Mouse (Mus musculus): Measurements from ENCODE around the gene Gmppa. TPM values are rescaled to one million over a fixed set of nuclear protein-coding genes. Genes with fewer than 3 reads are reported as not detected.

The Gmppa gene
- total RNA-seq, 2 experiments from 2014 or later, result 65.0 to 69.4 TPM

GRCm38 (mm10) chr1:75425796-75426471 lies 9.8 kb upstream of the Gmppa start:
- intact Hi-C loops (cut with DNase I), result no loop called here
- Histone ChIP-seq H3K27ac (no peak overlapping the region), H3K4me3 (no peak overlapping the region)
- peak in 1 of 2 experiments; percentile 52 for DNase-seq (ENCODE audit: extremely low spot score in 1 of 2, low spot score in 2 of 2)
- TF ChIP-seq CTCF (IDR thresholded peaks at IDR 0.05), result peak; percentile 78

- TF ChIP-seq CTCF (IDR thresholded peaks at IDR 0.05), result no peak
- Histone ChIP-seq H3K27ac (no peak overlapping the region), H3K4me3 (no peak overlapping the region)
- intact Hi-C loops (cut with DNase I), result no loop called here
- DNase-seq (ENCODE audit: extremely low spot score in 1 of 2, low spot score in 2 of 2), result no peak
Observed at GRCm38 (mm10) chr1:75438782-75439181, 3.1 kb downstream of the Gmppa start.

- H3K27ac ChIP-seq, result no peak overlapping the region
- H3K4me3 ChIP-seq, result no peak overlapping the region
- no peak for DNase-seq (ENCODE audit: extremely low spot score in 1 of 2, low spot score in 2 of 2)
- intact Hi-C loops (cut with DNase I), result no loop called here
- TF ChIP-seq CTCF (IDR thresholded peaks at IDR 0.05), result no peak
Observed at GRCm38 (mm10) chr1:75440661-75441060, 4.9 kb downstream of the Gmppa start.

- intact Hi-C loops (cut with DNase I), result no loop called here
- DNase-seq (ENCODE audit: extremely low spot score in 1 of 2, low spot score in 2 of 2), result no peak
- Histone ChIP-seq H3K4me3 (no peak overlapping the region), H3K27ac (no peak overlapping the region)
- TF ChIP-seq CTCF (IDR thresholded peaks at IDR 0.05), result no peak
Observed at GRCm38 (mm10) chr1:75441471-75441996, 5.8 kb downstream of the Gmppa start.

- DNase-seq (ENCODE audit: extremely low spot score in 1 of 2, low spot score in 2 of 2), result no peak
- TF ChIP-seq CTCF (IDR thresholded peaks at IDR 0.05), result no peak
- Histone ChIP-seq H3K27ac (no peak overlapping the region), H3K4me3 (no peak overlapping the region)
- intact Hi-C loops (cut with DNase I), result no loop called here
Observed at GRCm38 (mm10) chr1:75442171-75442570, 6.4 kb downstream of the Gmppa start.

- intact Hi-C loops (cut with DNase I), result no loop called here
- DNase-seq (ENCODE audit: extremely low spot score in 1 of 2, low spot score in 2 of 2), result no peak
- TF ChIP-seq CTCF (IDR thresholded peaks at IDR 0.05), result no peak
- Histone ChIP-seq H3K27ac (no peak overlapping the region), H3K4me3 (no peak overlapping the region)
Observed at GRCm38 (mm10) chr1:75442811-75443210, 7.1 kb downstream of the Gmppa start.

GRCm38 (mm10) chr1:75443247-75444024 lies 7.7 kb downstream of the Gmppa start:
- Histone ChIP-seq H3K4me3 (no peak overlapping the region), H3K27ac (no peak overlapping the region)
- no peak for TF ChIP-seq CTCF (IDR thresholded peaks at IDR 0.05)
- intact Hi-C loops (cut with DNase I), result loop anchor here (2.0 kb wide), 1 partner anchor 15 kb away; no protein-coding TSS in a partner anchor
- no peak for DNase-seq (ENCODE audit: extremely low spot score in 1 of 2, low spot score in 2 of 2)

GRCm38 (mm10) chr1:75444208-75444607 lies 8.5 kb downstream of the Gmppa start:
- no peak for DNase-seq (ENCODE audit: extremely low spot score in 1 of 2, low spot score in 2 of 2)
- H3K27ac ChIP-seq, result no peak overlapping the region
- TF ChIP-seq CTCF (IDR thresholded peaks at IDR 0.05), result no peak; the same call in 1 of the 2 replicates
- intact Hi-C loops (cut with DNase I), result loop anchor here (2.0 kb wide), 1 partner anchor 15 kb away; no protein-coding TSS in a partner anchor
- no peak overlapping the region for H3K4me3 ChIP-seq

- Histone ChIP-seq H3K4me3 (0 out of 2 replicates have a peak overlapping the region, but pooled peaks have one; percentile 7), H3K27ac (0 out of 2 replicates have a peak overlapping the region, but pooled peaks have one; percentile 32)
- intact Hi-C loops (cut with DNase I), result loop anchor here (1.0 to 2.0 kb wide), 2 partner anchors 14 to 22 kb away; no protein-coding TSS in a partner anchor
- TF ChIP-seq CTCF (IDR thresholded peaks at IDR 0.05), result no peak
- DNase-seq (ENCODE audit: extremely low spot score in 1 of 2, low spot score in 2 of 2), result peak; percentile 50 to 67
Observed at GRCm38 (mm10) chr1:75445141-75445701, 9.5 kb downstream of the Gmppa start.

- Histone ChIP-seq H3K4me3 (no peak overlapping the region), H3K27ac (0 out of 2 replicates have a peak overlapping the region, but pooled peaks have one; percentile 32)
- intact Hi-C loops (cut with DNase I), result loop anchor here (1.0 to 2.0 kb wide), 2 partner anchors 13 to 21 kb away; no protein-coding TSS in a partner anchor
- DNase-seq (ENCODE audit: extremely low spot score in 1 of 2, low spot score in 2 of 2), result peak; percentile 67 to 75
- peak; percentile 94 for TF ChIP-seq CTCF (IDR thresholded peaks at IDR 0.05)
Observed at GRCm38 (mm10) chr1:75445751-75446611, 10.3 kb downstream of the Gmppa start.

- Histone ChIP-seq H3K27ac (no peak overlapping the region), H3K4me3 (no peak overlapping the region)
- intact Hi-C loops (cut with DNase I), result no loop called here
- no peak for DNase-seq (ENCODE audit: extremely low spot score in 1 of 2, low spot score in 2 of 2)
- no peak for TF ChIP-seq CTCF (IDR thresholded peaks at IDR 0.05)
Observed at GRCm38 (mm10) chr1:75446656-75447055, 10.9 kb downstream of the Gmppa start.

Measured in left cerebral cortex, adult 2 months (tissue).